9 mouse cellular contexts compared by ENCODE assay signal in genomic region chr6:91960028-91960811, GRCm38 (mm10). TPM values are rescaled to one million over a fixed set of nuclear protein-coding genes. Genes with fewer than 3 reads are reported as not detected.
DNase-seq lines count a peak whose midpoint lies in the region; ATAC-seq and TF ChIP-seq lines count a peak whose summit lies in the region.
"Had no signal": no experiment of that assay in that cellular context is flagged by ENCODE, and none has a peak within 500 bp of the region (broad histone marks: within the 10 kb centered on the region; RNA-seq: fewer than 3 reads in every experiment).

No protein-coding gene starts in this region.

- peak overlapping the region; percentile 42 for H3K27ac ChIP-seq in spleen, adult 2 months (ENCODE audit: insufficient read depth, low read length)
- H3K27ac ChIP-seq in liver, embryonic 15.5 days (replicated peaks) = 0 out of 2 replicates have a peak overlapping the region, but pooled peaks have one; percentile 29

- 41% methylated on average over 8 of the region's 8 CpGs for WGBS in spleen, adult 2 months
- WGBS in liver, embryonic 15.5 days (ENCODE audit: insufficient replicate concordance) = 22% methylated on average over 8 of the region's 8 CpGs

- H3K4me1 ChIP-seq in spleen, adult 2 months (ENCODE audit: control insufficient read depth, insufficient read depth, insufficient read length) = no peaks in the 10 kb centered on the region
- H3K4me1 ChIP-seq in liver, embryonic 15.5 days (replicated peaks) = no peaks in the 10 kb centered on the region

- H3K4me2 ChIP-seq in liver, embryonic 15.5 days = no peak overlapping the region; the same call in 1 of the 2 replicates

- peak overlapping the region; percentile 23; the same call in 1 of the 2 replicates for H3K4me3 ChIP-seq in spleen, adult 2 months (ENCODE audit: extremely low read depth, insufficient read depth, insufficient read length)
- H3K4me3 ChIP-seq in liver, embryonic 15.5 days (replicated peaks) = no peak overlapping the region

- H3K27me3 ChIP-seq in spleen, adult 2 months (ENCODE audit: control insufficient read depth, insufficient read depth, low read length) = no peaks in the 10 kb centered on the region
- H3K27me3 ChIP-seq in liver, embryonic 15.5 days = 0 out of 2 replicates have a peak, but pooled peaks cover 7% of the 10 kb centered on the region

- H3K9me3 ChIP-seq in liver, embryonic 15.5 days (replicated peaks) = no peaks in the 10 kb centered on the region
- H3K9me3 ChIP-seq: G1E had no signal

- intact Hi-C loops in heart, postnatal 36 days (cut with DNase I) = loop anchor here (2.0 kb wide), 1 partner anchor 19 kb away; the partner anchor contains the start of gene Fgd5

- H3K9ac ChIP-seq in liver, embryonic 15.5 days = no peak overlapping the region

- H3K36me3 ChIP-seq in spleen, adult 2 months (ENCODE audit: control insufficient read depth, insufficient read depth, low read length) = no peaks in the 10 kb centered on the region
- H3K36me3 ChIP-seq in liver, embryonic 15.5 days (replicated peaks) = no peaks in the 10 kb centered on the region
- H3K36me3 ChIP-seq: G1E had no signal

- no peak for TF ChIP-seq POLR2A in spleen, adult 2 months (IDR thresholded peaks at IDR 0.05; ENCODE audit: low read depth, low read length)

- DNase-seq in spleen, adult 2 months (ENCODE audit: low read depth in 1 of 2, low spot score in 2 of 2) = no peak
- DNase-seq in spleen, postnatal 36 days (ENCODE audit: low spot score in 2 of 2) = no peak
- DNase-seq in heart, postnatal 36 days = peak; percentile 55 to 63
- no peak for DNase-seq in right cerebral cortex, postnatal 10 days (ENCODE audit: low spot score in 2 of 2)
- DNase-seq in c-Kit-positive CD71-positive TER-119-positive erythroid progenitor cells, embryonic 14.5 days (ENCODE audit: low spot score) = no peak
- no peak for DNase-seq in MN1 (ENCODE audit: low spot score)
- DNase-seq in layer of hippocampus, postnatal 25 days (ENCODE audit: extremely low spot score in 1 of 2, low spot score in 1 of 2) = no peak

- peak; percentile 34 for ATAC-seq in liver, embryonic 15.5 days (ENCODE audit: insufficient read depth)

- no peak for TF ChIP-seq CTCF in spleen, adult 2 months (IDR thresholded peaks at IDR 0.05; ENCODE audit: extremely low read depth, insufficient read depth, insufficient read length, insufficient replicate concordance)

RNA-seq across cellular contexts. Expression of gene Fgd5, which starts 18.5 kb away (rescaled TPM):
- polyA plus RNA-seq in spleen, adult 2 months (2012; rRNA removed) = 5.9 and 7.1 TPM in 2 replicates
- 10 to 100 TPM; 19.6 to 29.9 TPM for total RNA-seq in heart, postnatal 36 days (2021)
- 2.0 and 2.8 TPM in 2 replicates for polyA plus RNA-seq in liver, embryonic 15.5 days (2015; fragmentation: Nextera tagmentation; extraction: Ambion mirVana)
- total RNA-seq in layer of hippocampus, postnatal 25 days (2021) = 1 to 10 TPM; 5.3 to 5.5 TPM

RNA-seq across cellular contexts. Expression of gene 4930590J08Rik, which starts 57.6 kb away (rescaled TPM):
- 0.14 and 0.16 TPM in 2 replicates for polyA plus RNA-seq in spleen, adult 2 months (2012; rRNA removed)
- under 1 TPM; 0.27 to 0.50 TPM for total RNA-seq in heart, postnatal 36 days (2021)
- polyA plus RNA-seq in liver, embryonic 15.5 days (2015; fragmentation: Nextera tagmentation; extraction: Ambion mirVana) = 0.08 and 0.13 TPM in 2 replicates
- total RNA-seq in layer of hippocampus, postnatal 25 days (2021) = 1 to 10 TPM; 1.9 to 2.3 TPM

Comparison
In these comparisons a context has a peak if more than half of its experiments do, and no peak if none do; other contexts are left out.
1. DNase-seq: peak in heart, postnatal 36 days (2 of 2); none in spleen, adult 2 months (0 of 2), spleen, postnatal 36 days (0 of 2), right cerebral cortex, postnatal 10 days (0 of 2), c-Kit-positive CD71-positive TER-119-positive erythroid progenitor cells, embryonic 14.5 days (single experiment), MN1 (single experiment) and layer of hippocampus, postnatal 25 days (0 of 2).